Mouse (Mus musculus) lung, adult 2 months (tissue): ENCODE measurements around the gene Tmem156.

Experiments
- CTCF ChIP-seq: fragments of 200-500 bp; IDR thresholded peaks from 2 replicates; pipeline ENCODE4 v1.5.1; 2011; ENCODE audit warnings: mild to moderate bottlenecking, low read length, control low read depth; ENCODE audit not compliant: insufficient read depth
- POLR2A ChIP-seq: fragments of 200-500 bp; IDR thresholded peaks from 2 replicates; pipeline ENCODE4 v1.6.1; 2011; ENCODE audit warnings: low read depth, mild to moderate bottlenecking, control low read depth, low read length, borderline replicate concordance; ENCODE audit errors: extremely low read depth

GRCm38 (mm10) chr5:65091184-65091858, 611 bp downstream of the Tmem156 start:
- TF ChIP-seq CTCF (no peak), POLR2A (no peak)
